Mouse (Mus musculus) lung, postnatal 0 days (tissue): ENCODE measurements around the gene Il4ra.

ENCODE experiments used
- CTCF ChIP-seq: IDR thresholded peaks from 2 replicates; pipeline ENCODE4 v1.5.1; 2016; ENCODE audit warnings: antibody characterized with exemption, mild to moderate bottlenecking
- EP300 ChIP-seq: IDR thresholded peaks from 2 replicates; pipeline ENCODE4 v1.6.1; 2016; ENCODE audit warnings: antibody characterized with exemption, mild to moderate bottlenecking, control low read depth

- TF ChIP-seq CTCF, result no peak
- TF ChIP-seq EP300, result no peak
These were observed 41.9 kb downstream of the Il4ra start for GRCm38 (mm10) chr7:125593831-125594230.
